ENCODE assay signal across 31 mouse cellular contexts in the genomic region with DNA sequence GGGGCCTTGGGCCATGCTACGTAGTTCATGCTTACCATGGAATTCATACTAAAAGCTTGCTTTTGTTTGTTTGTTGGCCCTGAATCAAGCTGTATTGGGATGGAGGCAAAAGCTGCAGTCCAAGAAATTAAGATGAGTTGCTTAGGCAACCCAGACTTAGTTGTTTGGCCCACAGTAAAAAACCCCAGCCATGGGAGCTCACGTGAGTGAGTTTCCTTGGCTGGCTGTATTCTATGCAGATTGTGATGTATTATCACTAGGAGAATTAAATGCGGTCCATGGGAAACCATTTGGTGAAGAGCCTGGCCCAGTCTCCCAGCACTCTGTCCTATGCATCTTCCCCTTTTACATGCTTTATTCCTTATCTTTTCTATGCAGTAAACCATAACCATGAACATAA.
DNase-seq lines count a peak whose midpoint lies in the region; ATAC-seq lines count a peak whose summit lies in the region.
"Had no signal": no experiment of that assay in that cellular context is flagged by ENCODE, and none has a peak within 500 bp of the region (broad histone marks: within the 10 kb centered on the region; RNA-seq: fewer than 3 reads in every experiment).

No protein-coding gene starts in this region.

- no peak overlapping the region for H3K4me2 ChIP-seq in forebrain, embryonic 14.5 days (ENCODE audit: low read length)
- H3K4me2 ChIP-seq in hindbrain, embryonic 16.5 days (ENCODE audit: low read length) = no peak overlapping the region
- H3K4me2 ChIP-seq in hindbrain, embryonic 14.5 days (replicated peaks) = no peak overlapping the region
- H3K4me2 ChIP-seq: embryonic facial prominence, embryonic 15.5 days; forebrain, embryonic 13.5 days; heart, embryonic 12.5 days; heart, embryonic 15.5 days; hindbrain, embryonic 15.5 days had no signal

- WGBS in forebrain, embryonic 14.5 days = 61% methylated on average over 3 of the region's 3 CpGs
- WGBS in forebrain, embryonic 10.5 days = 91% methylated on average over 3 of the region's 3 CpGs
- WGBS in hindbrain, embryonic 16.5 days = 68% methylated on average over 3 of the region's 3 CpGs
- 59% methylated on average over 3 of the region's 3 CpGs for WGBS in hindbrain, embryonic 14.5 days

- no peaks in the 10 kb centered on the region for H3K27me3 ChIP-seq in forebrain, embryonic 14.5 days (replicated peaks; ENCODE audit: control insufficient read depth, insufficient read depth, low read length)
- no peaks in the 10 kb centered on the region for H3K27me3 ChIP-seq in forebrain, embryonic 10.5 days (ENCODE audit: poor library complexity, severe bottlenecking)
- no peaks in the 10 kb centered on the region for H3K27me3 ChIP-seq in hindbrain, embryonic 16.5 days (replicated peaks; ENCODE audit: control insufficient read depth, insufficient read depth, low read length)
- H3K27me3 ChIP-seq in hindbrain, embryonic 14.5 days (ENCODE audit: control insufficient read depth, insufficient read depth, low read length) = no peaks in the 10 kb centered on the region
- H3K27me3 ChIP-seq: CH12.LX; embryonic facial prominence, embryonic 15.5 days; forebrain, embryonic 13.5 days; heart, embryonic 12.5 days; heart, embryonic 15.5 days; hindbrain, embryonic 15.5 days had no signal

- no peaks in the 10 kb centered on the region for H3K9me3 ChIP-seq in forebrain, embryonic 14.5 days (replicated peaks; ENCODE audit: control insufficient read depth, low read length)
- no peaks in the 10 kb centered on the region for H3K9me3 ChIP-seq in forebrain, embryonic 10.5 days
- no peaks in the 10 kb centered on the region for H3K9me3 ChIP-seq in hindbrain, embryonic 16.5 days (ENCODE audit: control insufficient read depth, low read length)
- H3K9me3 ChIP-seq in hindbrain, embryonic 14.5 days (ENCODE audit: control insufficient read depth, low read length) = no peaks in the 10 kb centered on the region
- H3K9me3 ChIP-seq: embryonic facial prominence, embryonic 15.5 days; forebrain, embryonic 13.5 days; heart, embryonic 12.5 days; heart, embryonic 15.5 days; hindbrain, embryonic 10.5 days; hindbrain, embryonic 15.5 days had no signal

- no peak overlapping the region for H3K4me3 ChIP-seq in forebrain, embryonic 14.5 days (ENCODE audit: low read depth, low read length)
- no peak overlapping the region for H3K4me3 ChIP-seq in forebrain, embryonic 10.5 days
- no peak overlapping the region for H3K4me3 ChIP-seq in hindbrain, embryonic 16.5 days (ENCODE audit: low read length)
- H3K4me3 ChIP-seq in hindbrain, embryonic 14.5 days (replicated peaks; ENCODE audit: low read length) = no peak overlapping the region
- H3K4me3 ChIP-seq: embryonic facial prominence, embryonic 15.5 days; forebrain, embryonic 13.5 days; gastrocnemius, adult 2 months; heart, embryonic 12.5 days; heart, embryonic 15.5 days; hindbrain, embryonic 10.5 days; hindbrain, embryonic 15.5 days had no signal

- no peak overlapping the region for H3K9ac ChIP-seq in forebrain, embryonic 14.5 days (ENCODE audit: low read length)
- H3K9ac ChIP-seq in hindbrain, embryonic 16.5 days (ENCODE audit: low read depth, low read length) = no peak overlapping the region
- H3K9ac ChIP-seq in hindbrain, embryonic 14.5 days = no peak overlapping the region
- H3K9ac ChIP-seq: embryonic facial prominence, embryonic 15.5 days; forebrain, embryonic 13.5 days; heart, embryonic 12.5 days; heart, embryonic 15.5 days; hindbrain, embryonic 15.5 days had no signal

- H3K27ac ChIP-seq in forebrain, embryonic 14.5 days (ENCODE audit: low read depth, low read length) = no peak overlapping the region
- no peak overlapping the region for H3K27ac ChIP-seq in forebrain, embryonic 10.5 days
- no peak overlapping the region for H3K27ac ChIP-seq in hindbrain, embryonic 16.5 days (ENCODE audit: low read depth, low read length)
- no peak overlapping the region for H3K27ac ChIP-seq in hindbrain, embryonic 14.5 days
- H3K27ac ChIP-seq: embryonic facial prominence, embryonic 15.5 days; forebrain, embryonic 13.5 days; gastrocnemius, adult 2 months; heart, embryonic 15.5 days; hindbrain, embryonic 10.5 days; hindbrain, embryonic 15.5 days had no signal

- ATAC-seq in forebrain, embryonic 14.5 days = no peak
- peak; percentile 58 for ATAC-seq in hindbrain, embryonic 16.5 days
- no peak for ATAC-seq in hindbrain, embryonic 14.5 days (ENCODE audit: low FRiP score)
- ATAC-seq: forebrain, embryonic 13.5 days; inflammation-experienced regulatory T-cells, adult 6 months; intestine, embryonic 16.5 days had no signal

- H3K4me1 ChIP-seq in forebrain, embryonic 14.5 days (ENCODE audit: control insufficient read depth, insufficient read depth, low read length) = no peaks in the 10 kb centered on the region
- no peaks in the 10 kb centered on the region for H3K4me1 ChIP-seq in forebrain, embryonic 10.5 days
- no peaks in the 10 kb centered on the region for H3K4me1 ChIP-seq in hindbrain, embryonic 16.5 days (ENCODE audit: control insufficient read depth, insufficient read depth, low read depth, low read length)
- H3K4me1 ChIP-seq in hindbrain, embryonic 14.5 days (replicated peaks; ENCODE audit: control insufficient read depth, insufficient read depth, low read length) = no peaks in the 10 kb centered on the region
- H3K4me1 ChIP-seq: embryonic facial prominence, embryonic 15.5 days; forebrain, embryonic 13.5 days; heart, embryonic 12.5 days; heart, embryonic 15.5 days; hindbrain, embryonic 10.5 days; hindbrain, embryonic 15.5 days had no signal

- peak; percentile 7 for DNase-seq in forebrain, embryonic 14.5 days (ENCODE audit: low spot score)
- no peak for DNase-seq in forebrain, embryonic 10.5 days (ENCODE audit: extremely low spot score, low spot score)
- no peak for DNase-seq in hindbrain, embryonic 14.5 days (ENCODE audit: low spot score)
- DNase-seq in Muller cell, postnatal 12 days (ENCODE audit: inconsistent ontology term) = peak; percentile 3
- no peak for DNase-seq in heart, adult 8-10 months (ENCODE audit: low spot score)
- DNase-seq: adrenal gland, adult 2 months; adrenal gland, postnatal 14 days; B cell, adult 2 months; cerebellum, adult 11-12 months; cerebellum, adult 8-10 months; cerebellum, postnatal 10 days; cerebellum, postnatal 36 days; embryo, embryonic 11 days; gastrocnemius, adult 2 months; gastrocnemius, postnatal 14 days; heart, adult 11 months; heart, postnatal 10 days; heart, postnatal 36 days; kidney, adult 18-20 months; kidney, adult 9 months had no signal

- no peaks in the 10 kb centered on the region for H3K36me3 ChIP-seq in forebrain, embryonic 14.5 days (ENCODE audit: control insufficient read depth, insufficient read depth, low read length)
- H3K36me3 ChIP-seq in forebrain, embryonic 10.5 days (replicated peaks) = no peaks in the 10 kb centered on the region
- no peaks in the 10 kb centered on the region for H3K36me3 ChIP-seq in hindbrain, embryonic 16.5 days (ENCODE audit: control insufficient read depth, insufficient read depth, low read length)
- H3K36me3 ChIP-seq in hindbrain, embryonic 14.5 days (replicated peaks; ENCODE audit: control insufficient read depth, insufficient read depth) = no peaks in the 10 kb centered on the region
- H3K36me3 ChIP-seq: embryonic facial prominence, embryonic 15.5 days; G1E; heart, embryonic 12.5 days; heart, embryonic 15.5 days; hindbrain, embryonic 10.5 days; hindbrain, embryonic 15.5 days had no signal

Comparison
In these comparisons a context has a peak if more than half of its experiments do, and no peak if none do; other contexts are left out.
1. DNase-seq: peak in forebrain, embryonic 14.5 days (single experiment) and Muller cell, postnatal 12 days (single experiment); none in forebrain, embryonic 10.5 days (single experiment), hindbrain, embryonic 14.5 days (single experiment) and heart, adult 8-10 months (single experiment).